Mouse (Mus musculus) heart, postnatal 14 days (tissue): ENCODE data around the gene Rnf141. TPM values are rescaled to one million over a fixed set of nuclear protein-coding genes. Genes with fewer than 3 reads are reported as not detected.

Source experiments
- DNase-seq, 2 experiments: peaks; one replicate each; pipeline ENCODE4 v3.0.0; 2021 to 2022
- intact Hi-C: fragments of 180-260 bp; cut with DNase I; formaldehyde crosslinking; loops from one replicate; pipeline ENCODE4 v1.15.1; 2025
- total RNA-seq, 2 experiments: library from RNA; stranded (reverse); gene quantifications; 2 replicates each; pipeline ENCODE4 v1.2.3; 2021

Gene Rnf141
- total RNA-seq, 2 experiments from 2014 or later, result 36.8 to 44.0 TPM

GRCm38 (mm10) chr7:110840332-110840731, 3.9 kb downstream of the Rnf141 start:
- intact Hi-C loops, result no loop called here
- no peak for DNase-seq

GRCm38 (mm10) chr7:110834522-110834921, 9.7 kb downstream of the Rnf141 start:
- no peak for DNase-seq
- intact Hi-C loops, result no loop called here

GRCm38 (mm10) chr7:110834018-110834417, 10.2 kb downstream of the Rnf141 start:
- intact Hi-C loops, result no loop called here
- DNase-seq, result no peak

GRCm38 (mm10) chr7:110833024-110833423, 11.2 kb downstream of the Rnf141 start:
- intact Hi-C loops, result no loop called here
- no peak for DNase-seq

GRCm38 (mm10) chr7:110823995-110824953, 20.0 kb downstream of the Rnf141 start:
- no peak for DNase-seq
- intact Hi-C loops, result no loop called here

- intact Hi-C loops, result no loop called here
- no peak for DNase-seq
These were observed 20.7 kb downstream of the Rnf141 start for GRCm38 (mm10) chr7:110823593-110823992.

- intact Hi-C loops, result no loop called here
- DNase-seq, result no peak
These were observed 21.2 kb downstream of the Rnf141 start for GRCm38 (mm10) chr7:110823076-110823475.

- intact Hi-C loops, result no loop called here
- no peak for DNase-seq
These were observed 22.2 kb downstream of the Rnf141 start for GRCm38 (mm10) chr7:110822055-110822454.

- intact Hi-C loops, result loop anchor here (2.0 kb wide), 1 partner anchor 107 kb away; no protein-coding TSS in a partner anchor
- DNase-seq, result peak; percentile 68 to 69
These were observed 22.6 kb downstream of the Rnf141 start for GRCm38 (mm10) chr7:110821653-110822052.

- intact Hi-C loops, result loop anchor here (2.0 kb wide), 1 partner anchor 108 kb away; no protein-coding TSS in a partner anchor
- no peak for DNase-seq
These were observed 23.2 kb downstream of the Rnf141 start for GRCm38 (mm10) chr7:110821068-110821467.

GRCm38 (mm10) chr7:110818787-110819350, 25.4 kb downstream of the Rnf141 start:
- no peak for DNase-seq
- intact Hi-C loops, result no loop called here

- peak; percentile 53 to 54 for DNase-seq
- intact Hi-C loops, result no loop called here
These were observed 26.1 kb downstream of the Rnf141 start for GRCm38 (mm10) chr7:110818206-110818605.

- peak; percentile 52 to 68 for DNase-seq
- intact Hi-C loops, result loop anchor here (1.0 kb wide), 1 partner anchor 199 kb away; no protein-coding TSS in a partner anchor
These were observed 28.2 kb downstream of the Rnf141 start for GRCm38 (mm10) chr7:110816037-110816436.

GRCm38 (mm10) chr7:110813983-110814382, 30.3 kb downstream of the Rnf141 start:
- intact Hi-C loops, result no loop called here
- DNase-seq, result no peak

GRCm38 (mm10) chr7:110811529-110811928, 32.7 kb downstream of the Rnf141 start:
- peak in 1 of 2 experiments; percentile 16 for DNase-seq
- intact Hi-C loops, result no loop called here

GRCm38 (mm10) chr7:110810995-110811394, 33.3 kb downstream of the Rnf141 start:
- DNase-seq, result peak in 1 of 2 experiments; percentile 21

GRCm38 (mm10) chr7:110809585-110810557, 34.4 kb downstream of the Rnf141 start:
- peak in 1 of 2 experiments; percentile 52 for DNase-seq
- intact Hi-C loops, result no loop called here

More at GRCm38 (mm10) chr7:110810995-110811394, 33.3 kb downstream of the Rnf141 start:
- intact Hi-C loops, result no loop called here

GRCm38 (mm10) chr7:110808962-110809361, 35.3 kb downstream of the Rnf141 start:
- no peak for DNase-seq

GRCm38 (mm10) chr7:110807460-110808030, 36.7 kb downstream of the Rnf141 start:
- DNase-seq, result no peak
- intact Hi-C loops, result no loop called here

More at GRCm38 (mm10) chr7:110808962-110809361, 35.3 kb downstream of the Rnf141 start:
- intact Hi-C loops, result no loop called here

- DNase-seq, result peak; percentile 49 to 60
- intact Hi-C loops, result loop anchor here (5.0 kb wide), 3 partner anchors 157 to 517 kb away; no protein-coding TSS in a partner anchor
These were observed 40.0 kb downstream of the Rnf141 start for GRCm38 (mm10) chr7:110804266-110804665.
